Mouse (Mus musculus) embryonic fibroblast, embryonic 13.5 days (primary cell): ENCODE results near the gene Nrxn1.

Experiments used
- CTCF ChIP-seq: IDR thresholded peaks from 2 replicates; pipeline ENCODE4 v1.5.1; 2011; ENCODE audit warnings: mild to moderate bottlenecking, control low read depth, low read length, moderate library complexity, borderline replicate concordance; ENCODE audit not compliant: insufficient read depth
- POLR2A ChIP-seq: IDR thresholded peaks from 2 replicates; pipeline ENCODE4 v1.6.1; 2011; ENCODE audit warnings: low read depth, mild to moderate bottlenecking, control low read depth, low read length, moderate library complexity

- no peak for TF ChIP-seq CTCF
- no peak for TF ChIP-seq POLR2A
Measured at GRCm38 (mm10) chr17:90059320-90060111, 1033.4 kb downstream of the Nrxn1 start.
